Mouse (Mus musculus) adrenal gland, postnatal 14 days (tissue): ENCODE results near the gene Scgb2b18. TPM values are rescaled to one million over a fixed set of nuclear protein-coding genes. Genes with fewer than 3 reads are reported as not detected.
"Not testable (repeated sequence)": the region's sequence is repeated elsewhere in the genome, so short reads cannot be mapped to it uniquely, and the experiment has no call there.

Experiments used
- DNase-seq: peaks from one replicate; pipeline ENCODE4 v3.0.0; 2021; ENCODE audit warnings: mixed read lengths
- long read RNA-seq, 2 experiments: library from polyadenylated mRNA; stranded (forward); transcript quantifications; one replicate each; pipeline ENCODE4 v2.0.0; 2021
- total RNA-seq: library from RNA; stranded (reverse); gene quantifications from 2 replicates; pipeline ENCODE4 v1.2.3, GENCODE M21; 2021

Gene Scgb2b18
- total RNA-seq: not detected in 2 replicates
- long read RNA-seq, experiment 1: 0 reads
- long read RNA-seq, experiment 2: 0 reads

DNA sequence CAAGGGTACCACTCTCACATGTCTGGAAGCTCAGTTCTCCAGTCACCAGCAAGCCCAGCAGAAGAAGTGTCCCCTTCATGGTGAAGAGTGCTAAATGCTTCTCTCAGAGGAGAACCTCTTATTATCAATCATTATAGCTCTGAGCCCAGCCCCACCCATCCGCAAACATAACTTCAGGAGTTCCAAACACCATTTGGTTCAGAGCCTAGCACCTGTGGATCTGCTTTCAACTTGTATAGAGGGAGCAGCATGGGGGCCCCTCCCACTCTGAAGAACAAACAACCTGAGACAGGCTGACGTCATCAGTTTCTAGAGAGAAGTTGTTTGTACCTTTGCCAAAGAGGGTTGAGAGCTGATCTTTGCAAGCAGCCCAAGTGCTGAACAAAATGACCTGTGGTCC, at the start of gene Scgb2b18:
Scgb2b18 (minus strand) TSS at position 101 of the 400 bp plus-strand sequence.
- DNase-seq: not testable (repeated sequence)

DNA sequence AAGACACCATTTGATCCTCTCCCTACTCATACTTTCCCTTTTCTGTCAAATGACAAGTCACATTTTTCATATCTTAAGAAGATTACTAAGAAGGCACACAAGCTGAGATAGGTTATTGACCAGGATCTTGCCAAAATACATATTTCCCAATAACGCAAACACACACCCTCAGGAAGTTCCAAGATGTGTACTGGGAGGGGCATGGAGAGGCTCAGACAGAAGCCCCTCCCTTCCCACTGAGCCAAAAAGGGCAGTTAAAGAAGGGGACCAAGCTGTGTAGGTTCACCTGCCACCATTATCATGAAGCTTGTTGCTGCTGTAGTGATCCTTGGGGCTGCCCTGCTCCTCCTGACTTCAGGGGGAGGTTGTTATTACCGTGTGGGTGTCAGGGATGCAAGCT, 11.6 kb upstream of the Scgb2b18 start, which contains the start of gene Scgb1b18:
Scgb1b18 (plus strand) TSS at position 301 of the 400 bp plus-strand sequence.
- DNase-seq: not testable (repeated sequence)

Other genes with a start within 250 kb of the Scgb2b18 start
- gene Scgb2b17, start 117.3 kb downstream of the Scgb2b18 start, total RNA-seq: not detected in 2 replicates
- not detected in 2 replicates for gene Scgb1b17, start 110.4 kb downstream of the Scgb2b18 start, total RNA-seq
- gene Scgb1b18, start 11.7 kb upstream of the Scgb2b18 start, total RNA-seq: not detected in 2 replicates
- not detected in 2 replicates for gene Scgb2b19, start 106.5 kb upstream of the Scgb2b18 start, total RNA-seq
- gene Scgb1b19, start 113.4 kb upstream of the Scgb2b18 start, total RNA-seq: not detected in 2 replicates
- not detected in 2 replicates for gene Scgb2b20, start 192.5 kb upstream of the Scgb2b18 start, total RNA-seq
- not detected in 2 replicates for gene Scgb1b20, start 199.4 kb upstream of the Scgb2b18 start, total RNA-seq